Mouse (Mus musculus): ENCODE results near the gene Fam47e.

- TF ChIP-seq EP300 (IDR thresholded peaks at IDR 0.05; ENCODE audit: low read depth) (no peak), CTCF (IDR thresholded peaks at IDR 0.05; ENCODE audit: low read depth) (no peak)
Observed at GRCm38 (mm10) chr5:92571232-92571631, 16.4 kb downstream of the Fam47e start.

All from liver, embryonic 14.5 days (tissue).